Mouse (Mus musculus) C2C12 (cell line): ENCODE results near the gene Car8.

ENCODE experiments used
- CTCF ChIP-seq: IDR thresholded peaks from one replicate; pipeline ENCODE4 v1.5.1; 2011; ENCODE audit not compliant: control insufficient read depth, insufficient read depth, insufficient read length
- USF1 ChIP-seq: IDR thresholded peaks from one replicate; pipeline ENCODE4 v1.6.1; 2011; ENCODE audit warnings: low read depth, mild to moderate bottlenecking, control low read depth, moderate library complexity

- TF ChIP-seq CTCF (no peak), USF1 (no peak)
Observed at GRCm38 (mm10) chr4:8190441-8190840, 48.4 kb downstream of the Car8 start.
